Mouse (Mus musculus): Measurements from ENCODE around the gene Acsm3.
"Not testable (repeated sequence)": the region's sequence is repeated elsewhere in the genome, so short reads cannot be mapped to it uniquely, and the experiment has no call there.

Acsm3 gene

DNA sequence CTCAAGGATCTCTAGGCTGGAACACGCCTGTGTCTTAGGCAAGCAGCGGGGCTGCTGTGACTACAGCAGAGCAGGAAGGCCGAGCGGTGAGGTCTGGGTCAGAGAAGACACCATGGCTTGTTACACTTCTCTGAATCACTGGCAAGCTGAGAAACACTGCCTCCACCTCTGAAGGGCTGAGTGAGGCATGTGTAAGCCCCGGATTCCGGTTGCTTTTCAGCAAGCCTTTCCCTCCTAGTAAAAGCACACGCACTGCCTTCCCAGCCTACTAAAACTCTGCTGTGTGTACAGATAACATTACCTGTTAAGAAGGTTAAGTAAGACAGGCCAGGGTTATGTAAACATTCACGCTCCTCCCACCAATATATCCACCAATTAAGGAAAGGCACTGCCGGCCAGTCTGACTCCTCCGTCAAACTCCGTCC is at the start of gene Acsm3:
Gene Acsm3, plus strand, starts transcription at position 397 of the 425 bp plus-strand sequence.
- no peak for DNase-seq (ENCODE audit: low spot score in 2 of 2)

DNA sequence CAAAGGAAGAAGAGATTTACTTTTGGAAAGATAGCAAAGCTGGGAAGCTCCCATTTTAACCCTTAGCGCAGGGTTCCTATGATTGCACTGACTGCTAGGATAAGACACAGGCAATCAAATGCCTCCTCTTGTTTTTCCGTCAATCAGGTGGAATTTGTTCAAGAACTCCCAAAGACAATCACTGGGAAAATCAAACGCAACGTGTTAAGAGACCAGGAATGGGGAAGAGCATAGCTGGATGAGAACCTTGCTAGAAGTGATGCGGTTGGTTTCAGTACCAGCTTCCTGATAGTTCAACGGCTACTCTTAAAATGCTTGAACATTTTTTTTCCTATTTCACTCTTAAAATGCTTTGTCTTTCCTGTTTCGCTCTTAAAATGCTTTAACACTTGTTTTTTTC is 46.6 kb upstream of the Acsm3 start:
- no peak for DNase-seq (ENCODE audit: low spot score in 2 of 2)

DNA sequence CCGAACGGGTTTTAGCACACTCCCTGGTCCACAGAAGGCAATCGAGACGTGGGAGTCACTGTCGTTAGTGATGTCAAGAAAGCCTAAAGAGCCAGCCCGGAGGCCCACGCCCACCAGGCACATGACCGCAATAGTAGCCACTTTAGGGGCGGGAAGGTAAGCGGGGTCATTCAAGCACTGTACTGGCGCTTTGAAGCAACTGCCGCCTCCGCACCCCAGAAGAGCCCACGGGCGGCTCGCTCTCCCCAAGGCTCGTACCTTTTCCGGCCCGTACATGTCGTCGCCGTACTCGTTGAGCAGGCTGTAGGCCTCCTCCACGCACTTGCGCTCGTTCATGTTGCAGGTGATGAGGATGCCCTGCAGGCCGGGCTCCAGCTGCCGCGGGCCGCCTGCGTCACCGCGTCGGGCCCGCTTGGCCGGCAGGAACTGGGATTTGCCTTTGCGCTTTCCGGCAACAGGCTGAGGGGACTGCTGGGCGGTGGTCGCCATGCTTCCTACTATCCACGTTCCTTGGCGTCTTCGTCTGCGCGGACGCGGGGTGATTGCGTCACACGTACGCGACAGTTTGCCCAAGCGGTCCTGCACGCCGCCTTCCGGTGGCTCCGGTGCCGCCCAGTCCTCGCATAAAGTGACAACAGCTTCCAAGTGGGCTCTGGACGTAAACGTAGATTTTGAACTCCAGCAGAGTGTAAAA is 40.3 kb upstream of the Acsm3 start, which contains the start of gene Thumpd1:
Gene Thumpd1, minus strand, starts transcription at position 546 of the 694 bp plus-strand sequence.
- peak; percentile 78 to 91 for DNase-seq (ENCODE audit: low spot score in 2 of 2)

DNA sequence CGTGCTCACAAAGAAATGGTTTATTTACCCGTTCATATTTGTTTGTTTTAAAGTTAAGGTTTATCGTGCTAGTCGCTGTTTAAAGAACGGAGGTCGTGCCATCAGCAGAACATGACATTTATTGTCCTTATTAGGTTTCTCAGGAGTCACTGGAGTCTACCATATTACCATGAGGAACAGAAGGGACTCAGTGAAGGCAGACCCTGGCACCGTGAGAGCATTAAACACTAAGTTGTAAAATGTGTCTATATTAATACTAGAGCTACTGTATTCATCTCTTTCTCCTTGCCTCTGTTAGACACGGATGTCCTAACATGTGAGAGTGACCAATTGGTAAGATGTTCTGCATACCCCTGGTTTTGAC is 39.8 kb upstream of the Acsm3 start:
- no peak for DNase-seq (ENCODE audit: low spot score in 2 of 2)

DNA sequence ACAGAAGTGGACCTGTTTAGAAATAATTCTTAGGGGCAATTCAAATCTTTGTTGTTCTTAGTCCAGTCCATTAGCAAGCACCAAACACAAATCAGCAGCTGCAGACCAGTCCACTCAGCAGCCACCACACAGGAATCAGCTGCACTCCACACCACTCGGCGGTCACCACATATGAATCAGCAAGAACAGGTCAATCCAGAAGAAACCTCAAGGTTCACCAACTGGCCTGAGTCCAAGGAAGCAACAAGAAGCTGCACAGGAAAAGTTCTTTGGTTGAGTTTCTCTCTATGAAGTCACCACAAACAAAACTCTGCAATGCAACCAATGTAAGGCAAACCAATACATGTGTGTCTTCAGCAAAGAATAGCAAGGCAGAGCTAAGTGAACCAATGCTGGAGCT is 33.1 kb upstream of the Acsm3 start:
- DNase-seq (ENCODE audit: low spot score in 2 of 2), result no peak

DNA sequence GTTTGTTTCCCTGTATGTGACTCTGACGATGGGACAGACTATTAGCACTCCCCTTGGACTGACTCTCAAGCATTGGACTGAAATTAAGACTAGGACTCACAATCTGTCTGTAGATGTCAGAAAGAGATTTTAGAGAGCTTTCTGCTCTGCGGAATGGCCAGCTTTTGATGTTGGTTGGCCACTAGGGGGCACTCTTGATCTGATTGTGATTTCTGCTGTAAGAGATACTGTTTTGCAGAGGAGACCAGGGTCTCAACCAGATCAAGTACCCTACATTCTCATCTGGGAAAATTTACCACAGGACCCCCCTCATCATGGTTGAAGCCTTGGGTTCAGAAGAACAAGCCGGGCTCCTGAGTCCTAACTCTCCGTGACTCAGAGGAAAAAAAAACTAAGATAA is 29.5 kb upstream of the Acsm3 start:
- not testable (repeated sequence) for DNase-seq (ENCODE audit: low spot score in 2 of 2)

DNA sequence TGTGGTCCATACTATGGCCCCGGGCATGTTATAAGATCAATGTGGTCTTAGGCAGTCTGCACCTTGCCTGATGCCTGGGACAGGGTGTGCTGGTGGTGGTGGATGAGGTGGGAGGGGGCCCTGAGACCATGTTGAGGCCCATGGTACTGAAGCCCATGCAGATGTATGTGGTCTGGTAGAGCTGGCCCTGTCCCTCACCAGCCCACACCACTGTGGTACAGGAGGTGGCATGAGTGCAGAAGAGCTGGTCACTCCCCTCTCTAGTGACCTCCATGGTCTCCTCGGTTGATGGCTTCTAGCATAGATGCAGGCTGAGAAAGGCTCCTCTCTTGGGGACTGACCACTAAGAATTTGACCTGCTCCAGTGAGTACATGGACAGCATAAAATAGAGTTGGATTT is 21.8 kb upstream of the Acsm3 start:
- no peak for DNase-seq (ENCODE audit: low spot score in 2 of 2)

DNA sequence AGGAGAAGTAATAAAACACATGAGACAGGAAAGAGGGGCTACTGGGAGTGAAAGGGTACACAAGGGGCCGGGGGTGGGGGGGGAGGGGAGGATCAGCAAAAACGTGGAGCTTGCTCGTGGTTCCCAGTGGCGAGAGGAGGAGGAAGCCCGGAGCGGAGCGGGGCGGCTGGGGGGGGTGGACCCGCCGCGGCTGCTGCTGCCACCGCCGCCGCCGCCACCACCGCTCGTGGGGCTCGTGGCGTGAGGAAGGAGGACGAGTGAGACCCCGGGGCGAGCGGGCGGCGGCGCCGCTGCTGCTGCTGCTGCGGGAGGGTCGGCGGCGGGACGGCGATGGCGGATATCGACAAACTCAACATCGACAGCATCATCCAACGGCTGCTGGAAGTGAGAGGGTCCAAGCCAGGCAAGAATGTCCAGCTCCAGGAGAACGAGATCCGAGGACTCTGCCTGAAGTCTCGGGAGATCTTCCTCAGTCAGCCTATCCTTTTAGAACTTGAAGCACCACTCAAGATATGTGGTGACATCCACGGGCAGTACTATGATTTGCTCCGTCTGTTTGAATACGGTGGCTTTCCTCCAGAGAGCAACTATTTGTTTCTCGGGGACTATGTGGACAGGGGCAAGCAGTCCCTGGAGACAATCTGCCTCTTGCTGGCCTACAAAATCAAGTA is 20.8 kb upstream of the Acsm3 start:
- not testable (repeated sequence) for DNase-seq (ENCODE audit: low spot score in 2 of 2)

DNA sequence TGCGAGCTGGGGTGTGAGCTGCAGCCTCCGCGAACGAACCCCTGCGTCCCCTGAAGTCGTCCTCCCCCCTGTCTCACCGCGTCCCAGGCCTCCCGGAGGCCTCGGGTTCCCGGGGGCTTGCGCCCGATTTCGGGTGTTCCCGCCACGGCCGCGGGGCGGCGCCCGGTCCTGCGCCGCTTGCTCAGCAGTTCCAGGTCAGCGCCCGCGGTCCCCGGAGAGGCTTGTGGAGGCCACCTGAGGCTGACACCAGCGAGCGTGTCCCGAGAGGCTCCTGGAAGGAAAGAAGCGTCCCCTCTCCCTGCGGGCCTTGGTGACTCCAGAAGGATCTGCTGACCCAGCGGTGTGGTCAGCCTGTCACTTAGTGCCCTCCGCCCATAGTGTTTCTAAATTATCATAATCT is 16.4 kb upstream of the Acsm3 start:
- peak in 1 of 2 experiments; percentile 1 for DNase-seq (ENCODE audit: low spot score in 2 of 2)

DNA sequence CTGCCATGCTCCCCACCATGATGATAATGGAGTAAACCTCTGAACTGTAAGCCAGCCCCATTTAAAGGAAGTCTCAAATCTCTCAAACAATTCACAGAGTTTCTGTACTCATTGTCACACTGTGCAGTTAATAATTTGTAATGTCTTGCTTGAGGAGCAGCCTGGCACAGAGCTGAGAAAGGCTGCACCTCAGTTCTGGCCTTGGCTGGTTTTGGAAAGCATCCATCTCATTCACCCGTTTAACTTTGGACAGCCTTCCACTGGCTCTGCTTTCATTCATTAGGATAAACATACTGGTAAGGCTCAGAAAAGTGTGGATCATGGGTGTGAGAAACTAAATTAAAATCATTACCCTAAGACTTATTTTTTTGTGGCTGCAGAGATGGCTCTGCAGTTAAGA is 14.9 kb upstream of the Acsm3 start:
- no peak for DNase-seq (ENCODE audit: low spot score in 2 of 2)

DNA sequence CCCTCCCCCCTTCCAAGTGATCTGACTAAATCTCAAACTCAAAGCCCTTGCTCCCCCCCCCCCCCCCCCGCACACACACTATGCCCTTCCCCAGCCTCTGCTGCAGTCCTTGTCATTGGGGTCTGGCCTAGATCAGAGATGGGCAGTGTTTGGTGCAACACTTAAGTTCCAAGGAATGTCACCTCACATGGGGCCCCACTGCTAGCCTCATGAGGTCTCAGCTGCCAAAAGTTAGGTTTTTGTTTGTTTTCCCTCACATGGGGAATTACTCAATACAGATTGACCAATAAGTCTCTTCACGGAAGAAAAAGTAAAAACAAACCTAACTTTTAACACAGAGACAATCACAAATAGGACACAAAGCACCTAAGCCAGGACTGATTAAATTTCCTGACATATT is 12.0 kb upstream of the Acsm3 start:
- DNase-seq (ENCODE audit: low spot score in 2 of 2), result no peak

DNA sequence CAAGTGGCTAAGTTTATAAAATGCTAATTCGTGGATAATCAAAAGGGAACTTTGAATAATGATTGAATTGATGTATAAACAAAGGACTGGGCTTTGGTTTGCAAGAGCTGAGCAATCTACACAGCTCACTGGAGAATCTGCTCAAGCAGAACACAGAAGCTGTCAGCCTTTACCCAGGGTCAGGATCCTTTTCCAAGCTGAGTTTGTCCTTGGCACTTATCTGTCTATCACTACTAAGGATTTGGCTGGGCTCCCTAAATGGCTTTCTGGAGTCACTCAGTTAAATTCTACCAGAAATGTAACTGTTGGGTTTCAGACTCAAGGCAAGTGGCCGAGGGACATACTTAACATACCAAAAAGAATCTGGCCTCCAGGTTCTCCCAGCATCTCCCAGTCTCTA is 10.8 kb upstream of the Acsm3 start:
- no peak for DNase-seq (ENCODE audit: low spot score in 2 of 2)

DNA sequence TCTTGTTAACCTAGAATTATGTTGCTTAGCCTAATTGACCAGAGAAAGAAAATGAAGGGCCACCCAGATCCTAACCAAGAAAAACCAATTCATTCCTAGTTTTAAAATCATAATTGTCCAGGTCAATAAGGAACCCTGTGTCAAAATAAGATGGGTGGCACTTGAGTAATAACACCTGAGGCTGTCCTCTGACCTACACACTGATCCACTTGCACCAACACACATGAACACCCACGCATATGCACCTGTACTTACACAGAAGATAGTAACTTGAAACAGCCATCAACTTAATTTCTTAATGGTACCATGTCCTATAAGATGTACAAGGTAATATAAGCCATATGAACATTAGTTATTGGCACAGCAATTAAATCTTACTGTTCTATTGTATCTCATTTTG is 7.0 kb upstream of the Acsm3 start:
- DNase-seq (ENCODE audit: low spot score in 2 of 2), result no peak

DNA sequence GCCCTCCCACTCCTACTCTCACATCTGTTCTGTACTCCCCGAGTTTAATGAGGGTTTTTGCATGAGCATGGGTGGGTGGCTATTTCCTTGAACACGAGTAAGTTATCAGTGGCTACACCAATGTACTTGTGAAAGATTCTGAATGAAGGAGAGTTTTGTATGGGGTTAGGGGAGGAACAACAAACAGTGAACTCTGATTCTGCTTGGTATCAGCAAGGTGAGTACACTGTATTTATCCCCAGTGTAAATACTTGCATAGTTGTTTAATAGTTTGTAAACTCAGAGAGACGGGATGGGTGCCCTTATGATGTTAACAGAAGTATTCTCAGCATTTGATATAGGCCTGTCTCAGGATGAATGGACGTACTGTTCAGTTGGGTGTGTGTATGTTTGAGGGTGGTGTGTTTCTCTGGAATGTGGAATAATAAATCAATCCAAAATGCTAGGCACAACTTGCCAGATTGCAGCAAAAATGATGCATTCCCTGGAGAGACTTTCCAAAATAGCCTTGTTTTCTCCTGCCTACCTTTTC is 1.5 kb downstream of the Acsm3 start:
- no peak for DNase-seq (ENCODE audit: low spot score in 2 of 2)

DNA sequence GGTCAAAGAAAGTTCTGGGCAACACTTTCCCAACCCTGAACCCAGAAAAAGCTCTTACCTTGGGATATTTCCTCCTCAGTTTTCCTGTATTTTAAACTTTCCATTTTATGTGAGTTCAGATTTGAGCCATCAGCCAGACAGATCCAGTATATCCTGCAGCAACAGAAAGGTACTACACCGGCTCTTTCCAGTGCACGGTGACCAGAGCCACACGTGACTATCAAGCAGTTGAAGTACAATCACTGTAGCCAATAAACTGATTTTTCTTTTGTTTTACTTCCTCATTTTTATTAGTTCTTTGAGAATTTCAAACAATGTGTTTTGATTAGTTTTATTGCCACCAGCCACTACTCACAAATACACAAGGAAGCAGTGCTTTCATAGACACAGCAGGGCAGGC is 3.7 kb downstream of the Acsm3 start:
- no peak for DNase-seq (ENCODE audit: low spot score in 2 of 2)

DNA sequence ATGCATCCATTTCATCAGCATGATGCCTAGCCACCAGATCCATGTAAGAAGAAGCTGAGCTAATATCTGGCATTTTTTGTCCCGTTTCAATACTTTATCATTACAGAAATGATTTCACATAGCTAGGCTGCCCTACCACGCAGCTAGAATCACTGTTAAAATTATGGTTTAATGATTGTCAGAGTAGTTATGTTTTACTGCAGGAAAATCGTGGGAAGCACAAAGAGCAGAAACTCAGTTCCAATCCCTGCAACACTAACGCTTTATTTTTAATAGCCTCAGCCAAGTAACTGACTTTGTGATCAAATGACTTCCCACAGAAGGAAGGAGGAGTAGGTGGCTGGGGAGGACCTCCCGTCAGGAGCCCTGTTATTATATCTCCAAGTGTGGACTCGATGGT is 6.3 kb downstream of the Acsm3 start:
- no peak for DNase-seq (ENCODE audit: low spot score in 2 of 2)

DNA sequence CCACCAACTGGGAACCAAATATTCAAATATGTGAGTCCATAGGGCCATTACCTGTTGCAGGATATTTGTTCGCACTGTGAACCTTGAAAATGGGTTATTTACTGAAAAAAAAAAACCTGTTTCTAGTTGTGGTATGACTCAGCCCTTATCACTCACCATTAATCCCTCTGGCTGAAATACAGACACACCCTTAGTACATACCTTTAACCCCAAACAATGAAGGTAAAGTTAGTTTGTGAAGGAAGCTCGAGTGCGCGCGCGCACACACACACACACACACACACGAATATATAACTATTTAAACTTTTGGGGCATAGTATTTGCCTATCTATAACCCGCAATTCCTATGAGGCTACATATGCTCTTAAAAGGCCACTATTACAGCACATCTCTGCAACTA is 9.2 kb downstream of the Acsm3 start:
- DNase-seq (ENCODE audit: low spot score in 2 of 2), result no peak

DNA sequence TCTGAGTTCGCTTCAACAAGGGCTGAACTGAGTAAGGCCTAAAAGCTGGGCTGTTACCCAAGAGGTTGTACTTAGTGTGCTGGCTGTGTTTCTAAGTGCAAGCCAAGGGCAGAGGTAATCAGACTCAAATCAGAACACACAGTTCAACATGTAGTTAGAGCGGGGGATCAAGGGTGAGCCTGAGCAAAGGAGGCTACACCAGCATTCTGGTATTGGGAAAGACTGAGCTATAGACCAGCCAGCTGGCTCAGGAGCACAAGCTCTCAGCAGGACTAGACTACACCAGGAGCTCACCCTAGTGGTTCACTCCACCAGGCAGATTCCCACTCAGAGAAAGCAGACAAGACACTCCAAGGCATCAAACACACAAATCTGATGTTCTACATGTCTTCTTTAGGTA is 22.7 kb downstream of the Acsm3 start:
- DNase-seq (ENCODE audit: low spot score in 2 of 2), result no peak

DNA sequence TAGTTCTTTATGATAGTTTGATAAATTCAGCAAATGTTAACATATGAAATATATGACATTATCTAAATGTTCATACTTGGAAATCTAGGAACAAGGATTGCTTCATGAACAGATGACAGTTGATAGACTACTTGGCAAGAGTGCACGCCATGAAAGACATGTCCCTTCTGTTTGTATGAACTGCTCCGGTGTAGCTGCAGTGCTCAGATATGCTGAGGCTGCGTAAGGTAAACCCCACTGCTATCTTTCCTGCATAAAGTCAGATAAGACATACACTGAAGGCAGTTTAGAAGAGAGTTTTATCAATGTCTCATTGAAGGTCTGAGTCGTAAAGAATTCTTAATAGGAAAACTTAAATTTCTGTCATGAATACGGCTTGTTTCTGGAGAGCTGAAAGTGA is 24.2 kb downstream of the Acsm3 start:
- no peak for DNase-seq (ENCODE audit: low spot score in 2 of 2)

DNA sequence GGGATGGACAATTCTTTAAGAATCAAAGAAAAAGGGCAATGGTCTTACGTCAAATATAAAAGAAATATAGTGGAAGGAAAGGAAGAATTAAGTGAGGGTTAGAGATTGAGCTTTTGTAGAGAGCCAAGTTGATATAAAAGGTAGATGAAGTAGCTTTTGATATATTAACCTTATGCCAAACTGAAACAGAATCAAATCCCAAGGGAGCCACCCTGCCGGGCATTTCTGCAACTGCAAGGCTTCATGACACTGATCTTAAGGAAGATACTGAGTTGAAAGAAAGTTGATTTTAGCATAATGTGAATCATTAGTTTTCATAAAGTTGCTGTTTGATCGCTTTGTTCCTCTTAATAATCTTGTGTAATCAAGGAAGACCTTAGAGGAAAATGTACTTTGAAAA is 28.3 kb downstream of the Acsm3 start:
- DNase-seq (ENCODE audit: low spot score in 2 of 2), result no peak

DNA sequence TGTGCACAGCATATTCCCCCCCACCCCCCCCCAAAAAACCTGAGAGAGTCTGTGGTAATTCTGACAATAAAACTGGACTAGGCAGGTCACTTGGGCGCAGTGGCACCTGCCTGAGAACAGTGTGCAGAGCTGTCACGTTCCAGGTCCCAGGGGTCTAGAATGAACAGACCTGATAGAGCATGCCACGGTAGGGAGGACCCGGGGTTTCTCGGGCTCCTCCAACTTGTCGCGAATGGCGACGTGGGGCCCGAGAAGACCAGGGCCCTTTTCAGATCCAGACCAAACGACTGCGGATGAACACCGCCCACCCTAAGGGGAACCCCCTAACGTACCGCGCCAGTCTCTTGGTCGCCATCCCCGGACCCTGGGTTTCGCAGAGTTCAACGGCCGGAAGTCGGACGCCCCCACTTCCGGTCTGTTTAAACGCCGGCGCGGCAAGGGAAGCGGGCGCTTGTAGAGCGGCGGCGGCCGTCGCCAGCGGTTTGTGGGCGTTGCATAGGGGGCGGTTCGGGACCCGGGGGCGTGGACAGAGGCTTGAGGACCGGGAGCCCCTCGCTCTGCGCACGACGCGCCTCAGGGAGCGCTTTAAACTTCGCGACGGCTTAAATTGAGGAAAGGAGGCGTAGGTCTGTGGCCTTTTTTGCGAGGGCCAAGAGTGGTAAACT is 33.0 kb downstream of the Acsm3 start, which contains the start of the genes Rexo5 and Eri2:
Gene Rexo5, plus strand, starts transcription at position 421 of the 665 bp plus-strand sequence.
Gene Eri2, minus strand, starts transcription at position 473 of the 665 bp plus-strand sequence.
- DNase-seq (ENCODE audit: low spot score in 2 of 2), result peak; percentile 74 to 81

DNA sequence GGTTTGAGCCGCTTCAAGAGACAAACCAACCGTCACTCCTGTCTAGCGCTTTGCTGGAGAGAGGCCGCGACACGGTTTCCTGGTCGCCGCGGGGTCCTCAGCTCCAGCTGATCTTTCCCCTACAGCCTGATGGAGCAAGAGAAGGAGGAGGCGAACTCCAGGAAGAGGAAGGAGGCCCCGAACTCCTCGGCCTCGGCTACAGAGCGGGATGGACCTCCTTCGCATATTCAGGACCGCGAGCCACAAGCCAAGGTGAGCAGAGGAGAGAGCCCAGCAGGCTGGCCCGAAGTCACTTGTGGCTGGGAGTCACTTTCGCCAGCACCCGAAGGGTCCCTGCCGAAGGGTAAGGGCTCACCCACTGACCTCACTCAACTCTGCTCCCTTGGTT is 33.5 kb downstream of the Acsm3 start:
- peak in 1 of 2 experiments; percentile 13 for DNase-seq (ENCODE audit: low spot score in 2 of 2)

DNA sequence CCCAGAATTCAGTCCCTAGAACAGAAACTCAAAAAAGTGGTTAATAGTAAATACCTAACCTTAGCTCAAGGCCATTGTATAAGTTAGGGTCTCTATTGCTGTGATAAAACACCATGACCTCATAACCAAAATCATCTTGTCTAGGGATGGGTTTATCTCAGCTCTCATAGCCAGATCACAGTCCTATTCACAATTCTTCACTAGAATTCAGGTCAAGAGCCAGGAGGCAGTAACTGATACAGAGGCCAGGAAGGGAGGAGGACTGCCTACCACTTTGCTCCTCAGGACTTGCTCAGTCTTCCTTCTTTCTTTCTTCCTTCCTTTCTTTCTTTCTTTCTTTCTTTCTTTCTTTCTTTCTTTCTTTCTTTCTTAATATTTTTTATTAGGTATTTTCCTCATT is 34.6 kb downstream of the Acsm3 start:
- no peak for DNase-seq (ENCODE audit: low spot score in 2 of 2)
